Mouse (Mus musculus) G1E-ER4 (cell line): ENCODE measurements around the gene Cd99l2. TPM values are rescaled to one million over a fixed set of nuclear protein-coding genes. Genes with fewer than 3 reads are reported as not detected.

Experiments used
- GATA1 ChIP-seq: IDR thresholded peaks from one replicate; pipeline ENCODE4 v1.8.0; 2012; ENCODE audit warnings: low read length, inconsistent platforms
- polyA plus RNA-seq: library from polyadenylated mRNA; stranded (reverse); fragments of >175 nt; gene quantifications from 2 replicates; pipeline ENCODE4 v1.2.3, GENCODE M21; 2012

Gene Cd99l2
- polyA plus RNA-seq, 1 experiment, result 4.0 TPM

GRCm38 (mm10) chrX:71475992-71476391 is 16.7 kb downstream of the Cd99l2 start:
- no peak for TF ChIP-seq GATA1

- TF ChIP-seq GATA1, result no peak
Measured at GRCm38 (mm10) chrX:71475497-71475896, 17.2 kb downstream of the Cd99l2 start.

DNA sequence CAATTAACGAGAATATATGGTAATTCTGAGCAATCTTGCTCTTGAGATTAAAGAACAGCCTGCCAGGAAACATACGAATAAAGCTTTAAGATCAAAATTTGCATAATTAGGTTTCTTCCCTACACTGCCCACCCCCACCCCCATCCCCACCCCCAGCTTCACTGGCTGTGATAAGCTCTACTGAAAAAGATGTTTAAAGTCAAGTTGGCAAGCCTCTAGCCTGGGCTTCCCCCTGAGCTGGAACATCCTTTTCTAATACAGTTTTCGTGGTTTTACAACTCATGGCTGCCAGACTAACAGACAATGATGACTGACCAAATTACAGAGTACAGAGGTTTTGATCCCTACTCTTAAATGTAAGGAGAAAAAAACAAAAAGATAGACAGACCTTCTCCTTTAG is 17.6 kb downstream of the Cd99l2 start:
- no peak for TF ChIP-seq GATA1

DNA sequence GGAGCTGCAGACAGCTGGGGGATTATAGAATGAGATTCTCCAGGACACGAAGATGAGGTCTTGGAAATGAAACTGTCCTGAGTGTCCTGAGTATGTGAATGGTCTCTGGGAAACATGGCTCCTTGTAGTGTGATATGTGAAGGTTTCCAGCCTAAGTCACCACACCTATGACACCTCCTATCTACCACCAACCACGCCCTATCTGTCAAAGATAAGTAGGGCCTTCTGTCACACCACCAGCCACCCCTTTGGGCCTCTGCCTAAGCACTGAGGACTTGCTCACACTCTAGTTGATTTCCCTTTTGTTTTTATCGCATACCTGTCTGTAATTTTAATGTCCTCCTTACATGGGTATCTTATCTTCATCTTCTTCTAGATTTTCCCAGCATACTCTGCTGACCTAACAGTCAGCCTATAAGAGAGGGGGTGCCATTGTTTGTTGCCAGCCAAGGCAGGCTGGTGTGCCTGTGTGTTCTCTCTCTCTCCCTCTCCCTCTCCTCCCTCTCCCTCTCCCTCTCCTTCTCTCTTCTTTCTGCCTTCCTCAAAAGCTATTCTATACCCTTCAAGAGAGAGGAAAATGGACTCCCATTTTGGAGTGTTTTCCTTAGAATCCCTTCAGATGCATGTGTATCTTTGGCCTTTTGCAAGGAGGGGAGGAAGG is 18.2 kb downstream of the Cd99l2 start:
- peak; percentile 15 for TF ChIP-seq GATA1

- TF ChIP-seq GATA1, result no peak
Measured at GRCm38 (mm10) chrX:71468639-71469295, 23.9 kb downstream of the Cd99l2 start.

GRCm38 (mm10) chrX:71467491-71467890 is 25.2 kb downstream of the Cd99l2 start:
- no peak for TF ChIP-seq GATA1

GRCm38 (mm10) chrX:71465417-71465816 is 27.2 kb downstream of the Cd99l2 start:
- TF ChIP-seq GATA1, result no peak

DNA sequence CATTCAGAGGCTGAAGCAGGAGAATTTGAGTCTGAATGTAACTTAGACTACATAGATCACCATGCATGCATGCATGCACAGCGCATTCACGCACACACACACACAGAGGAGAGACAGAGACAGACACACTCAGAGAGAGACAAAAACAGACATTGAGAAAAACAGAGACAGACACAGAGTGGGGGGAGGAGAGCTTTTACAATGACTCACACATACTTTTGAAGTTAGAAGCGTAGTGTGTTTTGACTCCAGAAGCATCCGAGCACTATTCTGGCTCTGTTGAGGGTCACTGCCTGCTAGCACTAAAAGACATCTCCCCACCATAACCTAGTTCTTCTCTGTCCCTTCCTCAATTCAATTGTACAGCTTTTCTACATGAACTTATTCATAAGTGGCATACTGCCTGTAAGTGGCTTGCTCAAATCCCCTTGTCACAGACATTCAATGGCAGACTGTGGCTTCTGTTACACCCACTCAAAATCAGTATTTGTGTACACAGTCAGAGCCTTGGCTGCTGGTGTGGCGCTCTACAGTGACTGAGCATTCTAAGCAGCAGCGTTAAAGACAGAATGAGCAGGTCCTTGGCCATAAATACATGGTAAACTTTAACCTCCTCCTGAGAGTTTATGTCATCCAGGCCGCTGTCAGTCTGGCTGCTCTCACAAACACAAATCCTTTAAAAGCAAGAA is 28.4 kb downstream of the Cd99l2 start:
- TF ChIP-seq GATA1, result no peak

- TF ChIP-seq GATA1, result no peak
Measured at GRCm38 (mm10) chrX:71456078-71456737, 36.4 kb downstream of the Cd99l2 start.

DNA sequence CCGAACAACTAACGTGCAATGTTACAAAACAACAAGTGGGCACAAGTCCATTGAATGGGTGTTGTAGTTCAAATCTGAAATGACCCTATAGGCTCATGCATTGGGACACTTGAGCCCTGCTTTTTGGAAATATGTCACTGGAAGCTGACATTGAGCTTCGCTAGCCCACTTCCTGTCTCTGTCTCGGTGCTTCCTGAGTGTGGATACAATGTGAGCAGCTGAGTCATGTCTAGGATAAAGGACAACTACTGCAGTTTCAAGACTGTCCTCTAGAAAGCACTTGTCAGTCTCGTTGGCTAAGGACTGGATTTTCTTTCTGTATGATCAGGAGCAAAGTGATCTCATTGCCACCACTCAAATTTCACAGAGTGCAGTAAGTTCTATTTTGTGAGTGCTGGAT is 49.7 kb downstream of the Cd99l2 start:
- no peak for TF ChIP-seq GATA1

- no peak for TF ChIP-seq GATA1
Measured at GRCm38 (mm10) chrX:71439473-71439872, 53.2 kb downstream of the Cd99l2 start.

DNA sequence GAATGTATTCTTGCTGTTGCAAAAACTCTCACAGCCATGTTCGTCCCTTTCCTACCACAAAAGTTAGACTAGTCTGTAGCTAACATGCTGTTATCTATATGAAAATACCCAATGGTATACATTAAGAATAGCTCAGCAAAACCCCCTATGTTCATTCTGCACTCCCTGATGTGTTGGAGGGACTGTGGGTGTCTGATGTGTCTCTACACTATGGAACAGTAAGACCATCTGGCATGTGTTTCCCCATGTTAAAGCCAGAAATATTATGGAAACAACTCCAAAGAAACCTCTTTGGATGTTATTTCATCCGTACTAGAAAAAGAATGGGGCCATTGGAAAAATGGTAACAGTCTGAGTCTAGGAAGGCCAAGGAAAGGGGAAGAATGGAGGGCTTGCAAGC is 57.1 kb downstream of the Cd99l2 start:
- TF ChIP-seq GATA1, result no peak

DNA sequence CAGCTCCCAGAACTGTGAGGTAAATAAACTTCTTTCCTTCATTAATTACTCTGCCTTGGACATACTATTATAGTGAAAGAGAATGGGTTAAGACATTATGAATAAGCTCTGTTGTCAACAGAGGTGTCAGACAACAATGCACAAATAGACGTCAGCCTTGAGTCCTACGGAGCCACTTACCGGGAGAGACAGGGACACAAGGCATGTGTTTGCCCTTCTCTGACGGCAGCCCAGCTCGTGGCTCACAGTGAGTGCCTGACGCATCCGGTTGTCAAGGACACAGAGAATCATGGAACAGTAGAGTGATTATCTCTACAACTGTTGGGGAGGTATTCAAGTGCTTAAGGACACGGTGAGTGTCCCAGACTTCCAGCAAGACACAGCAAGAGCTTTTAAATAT is 57.8 kb downstream of the Cd99l2 start:
- TF ChIP-seq GATA1, result no peak

GRCm38 (mm10) chrX:71434448-71434847 is 58.2 kb downstream of the Cd99l2 start:
- no peak for TF ChIP-seq GATA1

GRCm38 (mm10) chrX:71430900-71431299 is 61.7 kb downstream of the Cd99l2 start:
- TF ChIP-seq GATA1, result no peak

DNA sequence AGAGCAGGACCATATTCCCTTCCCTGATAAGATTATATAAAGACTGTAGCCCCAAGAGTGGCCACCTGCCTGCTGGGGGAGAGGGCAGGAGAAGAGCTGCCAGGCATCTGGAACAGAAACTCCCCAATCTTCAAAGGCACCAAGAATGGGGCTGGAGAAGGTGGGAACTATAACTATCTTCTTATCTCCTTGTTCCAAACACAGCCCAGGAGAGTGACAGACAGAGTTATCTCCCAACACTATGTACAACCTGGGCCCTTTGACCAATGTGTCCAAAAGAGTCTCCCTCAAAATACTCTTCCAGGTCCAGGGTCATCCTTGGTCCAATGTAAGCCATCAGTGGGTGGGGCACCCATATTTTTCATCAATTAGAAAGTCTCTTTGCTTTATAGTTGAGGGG is 65.2 kb downstream of the Cd99l2 start:
- no peak for TF ChIP-seq GATA1
